Mouse (Mus musculus) left cerebral cortex, postnatal 36 days (tissue): ENCODE data around the gene Rab1b. TPM values are rescaled to one million over a fixed set of nuclear protein-coding genes. Genes with fewer than 3 reads are reported as not detected.
A peak's percentile ranks its signal among the peaks of the same experiment; 100 is the strongest.
"Not testable (repeated sequence)": the region's sequence is repeated elsewhere in the genome, so short reads cannot be mapped to it uniquely, and the experiment has no call there.

Experiments
- DNase-seq, 2 experiments: peaks; one replicate each; pipeline ENCODE4 v3.0.0; 2021 to 2022; ENCODE audit warnings: low spot score in 2 of 2, mixed read lengths in 1 of 2
- intact Hi-C: fragments of 180-260 bp; cut with DNase I; formaldehyde crosslinking; loops from one replicate; pipeline ENCODE4 v1.15.1; 2025
- total RNA-seq, 2 experiments: library from RNA; stranded (reverse); gene quantifications; 2 replicates each; pipeline ENCODE4 v1.2.3; 2021

Rab1b gene
- total RNA-seq, 2 experiments from 2014 or later: 141 to 170 TPM

GRCm38 (mm10) chr19:5106074-5106473 lies 798 bp downstream of the Rab1b start:
- DNase-seq: no peak
- intact Hi-C loops: no loop called here

GRCm38 (mm10) chr19:5098363-5099143 lies 8.3 kb downstream of the Rab1b start, which contains the start of gene Cnih2:
Cnih2 (minus strand) TSS chr19:5098521.
- intact Hi-C loops: no loop called here
- peak; percentile 70 to 84 for DNase-seq

DNA sequence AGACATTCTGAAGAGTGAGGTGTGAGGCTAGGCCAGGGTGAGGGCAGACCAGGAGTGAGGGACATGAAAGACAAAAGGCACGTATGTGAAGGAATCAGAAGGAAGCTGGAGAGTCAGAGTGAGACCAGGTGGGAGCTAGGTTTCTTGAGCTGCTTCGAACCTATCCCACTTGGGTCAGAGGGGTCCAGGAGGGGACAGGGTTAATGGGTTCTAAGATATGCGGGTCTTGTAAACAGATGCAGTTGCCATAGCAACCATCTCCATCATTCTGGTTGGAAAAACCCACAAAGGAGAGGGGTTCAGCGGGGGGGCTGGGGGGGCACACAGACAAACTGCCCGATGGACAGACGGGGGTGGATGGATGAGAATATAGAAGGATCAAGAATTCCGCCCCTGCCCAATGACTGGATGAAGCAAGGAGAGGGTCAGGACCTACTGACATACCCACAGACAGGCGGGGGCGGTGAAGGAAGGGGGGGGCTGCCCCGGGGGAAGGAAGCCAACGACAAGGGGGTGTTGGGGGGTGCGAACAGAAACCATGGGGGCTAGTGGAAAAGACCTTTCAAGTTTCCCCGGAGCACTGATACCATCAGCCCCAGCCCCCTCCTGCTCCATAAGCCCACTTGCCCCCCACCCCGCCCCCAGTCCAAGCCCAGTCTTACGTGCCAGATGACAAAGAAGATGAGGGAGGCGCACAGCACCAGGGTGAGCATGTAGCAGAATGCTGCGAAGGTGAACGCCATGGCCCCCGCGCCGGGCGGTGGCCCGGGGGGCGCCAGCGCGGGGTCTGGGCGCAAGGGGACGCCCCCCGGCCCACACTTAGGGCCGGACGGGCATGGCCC lies 9.1 kb downstream of the Rab1b start:
- no peak for DNase-seq
- intact Hi-C loops: no loop called here

GRCm38 (mm10) chr19:5095887-5096474 lies 10.9 kb downstream of the Rab1b start:
- intact Hi-C loops: loop anchor here (1.0 kb wide), 1 partner anchor 54 kb away; no protein-coding TSS in a partner anchor
- DNase-seq: no peak

GRCm38 (mm10) chr19:5094746-5095417 lies 12.0 kb downstream of the Rab1b start:
- intact Hi-C loops: loop anchor here (1.0 kb wide), 1 partner anchor 55 kb away; no protein-coding TSS in a partner anchor
- DNase-seq: no peak

DNA sequence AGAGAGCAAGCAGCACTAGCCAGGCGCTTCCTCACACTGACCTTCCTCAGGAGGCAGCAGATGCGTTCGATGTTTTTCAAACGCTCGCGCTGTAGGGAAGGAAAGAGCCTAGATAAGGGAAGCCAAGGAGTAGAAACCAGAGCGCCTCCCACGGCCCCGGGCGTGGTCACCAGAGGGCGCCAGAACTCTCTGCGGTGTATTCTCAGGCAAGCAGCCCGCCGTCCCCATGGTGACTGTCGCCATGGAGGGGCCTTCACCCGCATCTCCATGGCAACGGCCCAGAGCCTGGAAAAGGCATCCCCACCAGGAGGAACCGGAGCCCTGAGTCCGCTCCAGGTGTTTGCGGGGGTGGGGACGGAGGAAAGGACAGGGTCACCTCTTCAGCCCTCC lies 12.6 kb downstream of the Rab1b start:
- DNase-seq: peak; percentile 95 to 96
- intact Hi-C loops: no loop called here

GRCm38 (mm10) chr19:5093481-5094242 lies 13.2 kb downstream of the Rab1b start:
- no peak for DNase-seq
- intact Hi-C loops: no loop called here

GRCm38 (mm10) chr19:5092083-5092482 lies 14.8 kb downstream of the Rab1b start:
- intact Hi-C loops: no loop called here
- no peak for DNase-seq

GRCm38 (mm10) chr19:5089324-5089723 lies 17.5 kb downstream of the Rab1b start:
- intact Hi-C loops: no loop called here
- DNase-seq: no peak

GRCm38 (mm10) chr19:5087884-5088728 lies 18.8 kb downstream of the Rab1b start, which contains the start of gene Yif1a:
Yif1a (plus strand) TSS chr19:5088538.
- intact Hi-C loops: no loop called here

GRCm38 (mm10) chr19:5086533-5086932 lies 20.3 kb downstream of the Rab1b start:
- intact Hi-C loops, DNase-seq: not testable (repeated sequence)

More at GRCm38 (mm10) chr19:5087884-5088728, 18.8 kb downstream of the Rab1b start, which contains the start of gene Yif1a:
- peak; percentile 91 to 94 for DNase-seq

GRCm38 (mm10) chr19:5085145-5085863 lies 21.6 kb downstream of the Rab1b start, which contains the start of gene Tmem151a:
Tmem151a (minus strand) TSS chr19:5085531.
- intact Hi-C loops: no loop called here
- peak in 1 of 2 experiments; percentile 75 for DNase-seq

DNA sequence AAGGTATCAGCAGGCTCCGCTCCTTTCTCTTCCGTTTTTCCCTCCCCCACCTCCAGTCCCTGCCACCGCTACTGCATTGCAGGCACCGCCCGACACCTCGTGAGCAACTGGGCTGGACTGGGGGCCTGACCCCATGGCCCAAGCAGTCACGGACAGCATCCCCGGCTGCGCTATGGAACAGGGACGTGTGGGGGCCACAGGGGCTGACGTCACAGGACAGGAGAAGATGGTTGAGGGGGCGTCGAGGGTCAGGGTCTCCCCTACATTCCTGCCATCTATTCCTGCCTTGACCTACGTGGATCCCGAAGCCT lies 22.1 kb downstream of the Rab1b start:
- intact Hi-C loops: no loop called here
- DNase-seq: no peak

DNA sequence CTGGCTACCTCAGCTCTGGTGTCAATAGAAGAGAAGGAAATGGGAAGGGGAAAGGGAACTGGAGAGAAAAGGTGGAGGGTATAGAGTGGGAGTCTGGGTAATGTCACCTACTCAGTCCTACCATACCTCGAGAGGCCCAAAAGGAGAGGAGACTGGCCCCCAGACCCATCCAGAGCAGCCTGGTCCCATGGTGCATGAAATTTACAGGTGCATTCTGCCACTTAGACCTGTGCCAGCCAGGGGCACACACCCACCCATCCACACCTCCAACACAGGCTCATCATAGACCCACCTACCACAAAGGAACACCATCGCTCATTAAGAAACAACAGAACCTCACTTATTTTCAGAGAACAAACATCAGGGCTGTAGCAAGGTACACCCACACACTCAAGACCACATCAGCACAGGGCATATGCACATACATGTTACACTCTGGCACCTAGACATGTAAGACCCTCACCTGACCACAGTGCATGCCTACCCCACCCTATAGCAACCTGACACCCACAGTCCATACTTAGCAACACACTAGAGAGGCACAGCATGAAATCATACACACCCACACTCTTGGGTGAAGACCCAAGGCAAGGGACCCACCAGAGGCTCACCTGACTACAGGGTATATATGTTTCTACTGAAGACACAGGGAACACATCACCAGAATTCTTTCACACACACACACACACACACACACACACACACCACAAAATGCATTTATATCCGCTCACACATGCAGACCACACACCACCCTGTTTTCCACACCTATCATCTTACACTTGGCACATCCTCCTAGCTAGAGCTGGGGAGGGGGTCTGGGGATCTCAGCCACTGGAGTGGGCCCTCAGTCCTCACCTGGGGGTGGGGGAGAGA lies 22.7 kb downstream of the Rab1b start:
- intact Hi-C loops: no loop called here
- DNase-seq: no peak

- intact Hi-C loops: no loop called here
- no peak for DNase-seq
Observed at GRCm38 (mm10) chr19:5082596-5082995, 24.3 kb downstream of the Rab1b start.

GRCm38 (mm10) chr19:5082005-5082404 lies 24.9 kb downstream of the Rab1b start:
- intact Hi-C loops: no loop called here
- DNase-seq: no peak
